Mouse (Mus musculus) stomach, embryonic 15.5 days (tissue): Measurements from ENCODE around the gene Lce3c. TPM values are rescaled to one million over a fixed set of nuclear protein-coding genes. Genes with fewer than 3 reads are reported as not detected.

Experiments used
- polyA plus RNA-seq: library from polyadenylated mRNA; unstranded; fragments of >200 nt; fragmentation: Nextera tagmentation; extraction: Ambion mirVana; gene quantifications from 2 replicates; pipeline ENCODE4 v1.2.1, GENCODE M21; 2015

The Lce3c gene
- polyA plus RNA-seq, 1 experiment from 2014 or later, result not detected

Other genes with a start within 250 kb of the Lce3c start
- gene Lce1e, start 235.4 kb upstream of the Lce3c start, polyA plus RNA-seq, result not detected in 2 replicates
- not detected in 2 replicates for gene Lce1f, start 224.1 kb upstream of the Lce3c start, polyA plus RNA-seq
- gene Gm38119, start 205.4 kb upstream of the Lce3c start, polyA plus RNA-seq, result not detected in 2 replicates
- not detected in 2 replicates for gene Lce1g, start 192.1 kb upstream of the Lce3c start, polyA plus RNA-seq
- not detected in 2 replicates for gene Lce1h, start 179.4 kb upstream of the Lce3c start, polyA plus RNA-seq
- gene Lce1i, start 165.6 kb upstream of the Lce3c start, polyA plus RNA-seq, result not detected in 2 replicates
- gene Lce1j, start 154.0 kb upstream of the Lce3c start, polyA plus RNA-seq, result not detected in 2 replicates
- not detected in 2 replicates for gene Lce1k, start 136.6 kb upstream of the Lce3c start, polyA plus RNA-seq
- gene Kprp, start 117.2 kb upstream of the Lce3c start, polyA plus RNA-seq, result 0.05 TPM in 1 of 2 replicates, not detected in the other
- gene Lce1l, start 93.2 kb upstream of the Lce3c start, polyA plus RNA-seq, result not detected in 2 replicates
- not detected in 2 replicates for gene 2310050C09Rik, start 74.3 kb upstream of the Lce3c start, polyA plus RNA-seq
- gene Lce3a, start 18.3 kb upstream of the Lce3c start, polyA plus RNA-seq, result 0.62 TPM in 1 of 2 replicates, not detected in the other
- gene Lce3b, start 11.5 kb upstream of the Lce3c start, polyA plus RNA-seq, result not detected in 2 replicates
- gene Lce3d, start 12.9 kb downstream of the Lce3c start, polyA plus RNA-seq, result not detected in 2 replicates
- 0.36 TPM in 1 of 2 replicates, not detected in the other for gene Lce3e, start 22.6 kb downstream of the Lce3c start, polyA plus RNA-seq
- 2.3 TPM in 1 of 2 replicates, not detected in the other for gene Lce3f, start 47.7 kb downstream of the Lce3c start, polyA plus RNA-seq
- gene Crct1, start 71.2 kb downstream of the Lce3c start, polyA plus RNA-seq, result 3.0 and 22.7 TPM in 2 replicates
- gene Lce1m, start 74.6 kb downstream of the Lce3c start, polyA plus RNA-seq, result not detected in 2 replicates
- gene Gm4858, start 124.3 kb downstream of the Lce3c start, polyA plus RNA-seq, result not detected in 2 replicates
- gene Crnn, start 200.3 kb downstream of the Lce3c start, polyA plus RNA-seq, result 0.68 TPM in 1 of 2 replicates, not detected in the other